Mouse (Mus musculus) mouse embryonic stem cell (cell line): ENCODE results near the gene Lemd1.

Experiments
- in situ Hi-C, 2 experiments: fragments of 300-500 bp; cut with MboI; formaldehyde crosslinking; loops; 1 replicate in 1 of 2; 3 replicates in 1 of 2; pipeline ENCODE4 v1.14.3; 2019 to 2020; ENCODE audit warnings: low sequenced_read_pairs in 2 of 2, low pct_unique_long_range_greater_than_20kb in 1 of 2, mixed read lengths in 1 of 2; ENCODE audit not compliant: unreplicated experiment in 1 of 2

The Lemd1 gene

DNA sequence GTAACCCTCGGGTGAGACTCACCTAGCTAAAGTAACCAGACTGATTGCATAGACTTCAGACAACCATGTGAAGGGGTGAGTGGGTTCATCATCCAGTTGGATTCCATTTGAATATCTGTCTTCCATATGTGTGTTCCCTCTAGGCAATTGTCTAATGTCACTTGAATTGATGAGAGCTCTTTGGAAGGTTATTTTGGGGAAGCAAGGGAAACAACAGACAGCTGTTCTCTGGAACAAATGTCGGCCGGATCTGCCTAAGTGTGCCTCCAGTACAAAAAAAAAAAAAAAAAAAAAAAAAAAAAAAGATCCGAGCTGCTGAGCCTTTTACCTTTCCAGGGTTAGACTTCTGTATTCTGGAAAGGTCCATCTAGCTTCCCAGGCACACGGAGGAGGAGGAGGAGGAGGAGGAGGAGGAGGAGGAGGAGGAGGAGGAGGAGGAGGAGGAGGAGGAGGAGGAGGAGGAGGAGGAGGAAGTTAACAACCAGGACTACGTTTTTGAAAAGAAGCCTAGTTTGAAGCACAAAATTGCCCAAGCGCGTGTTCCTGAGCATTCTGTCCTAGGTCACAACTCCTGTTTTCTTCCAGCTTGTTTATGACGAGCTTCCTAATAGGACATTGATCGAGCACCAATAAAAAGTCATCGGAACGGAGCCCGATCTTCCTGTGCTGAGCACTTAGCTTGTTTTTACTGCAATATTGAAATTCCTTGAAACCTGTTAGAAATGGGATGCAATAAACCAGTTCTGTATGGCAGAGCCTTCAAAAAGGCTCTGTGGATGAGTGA, 35.3 kb downstream of the Lemd1 start:
- in situ Hi-C loops, result no loop called here

DNA sequence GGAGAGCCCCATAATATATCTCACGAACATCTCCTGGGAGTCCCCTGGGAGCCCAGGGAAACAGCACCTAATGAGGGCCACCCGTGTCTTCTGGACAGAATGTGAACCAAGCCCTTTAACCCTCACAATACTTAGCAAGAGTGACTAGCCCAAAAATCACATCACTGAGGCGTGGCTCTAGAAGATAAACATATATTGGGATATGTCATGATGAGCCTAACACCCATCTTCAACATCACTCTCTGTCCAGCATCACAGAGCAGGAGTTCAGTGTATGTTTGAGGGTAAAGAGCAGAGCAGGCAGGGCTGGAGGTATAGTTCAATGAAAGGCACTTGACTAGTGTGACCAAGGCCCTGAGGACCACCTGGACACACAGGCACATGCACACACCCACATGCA, 38.4 kb downstream of the Lemd1 start, which contains the start of gene Gm10188:
Gm10188 (minus strand) TSS at position 101 of the 400 bp plus-strand sequence.
- in situ Hi-C loops, result no loop called here

DNA sequence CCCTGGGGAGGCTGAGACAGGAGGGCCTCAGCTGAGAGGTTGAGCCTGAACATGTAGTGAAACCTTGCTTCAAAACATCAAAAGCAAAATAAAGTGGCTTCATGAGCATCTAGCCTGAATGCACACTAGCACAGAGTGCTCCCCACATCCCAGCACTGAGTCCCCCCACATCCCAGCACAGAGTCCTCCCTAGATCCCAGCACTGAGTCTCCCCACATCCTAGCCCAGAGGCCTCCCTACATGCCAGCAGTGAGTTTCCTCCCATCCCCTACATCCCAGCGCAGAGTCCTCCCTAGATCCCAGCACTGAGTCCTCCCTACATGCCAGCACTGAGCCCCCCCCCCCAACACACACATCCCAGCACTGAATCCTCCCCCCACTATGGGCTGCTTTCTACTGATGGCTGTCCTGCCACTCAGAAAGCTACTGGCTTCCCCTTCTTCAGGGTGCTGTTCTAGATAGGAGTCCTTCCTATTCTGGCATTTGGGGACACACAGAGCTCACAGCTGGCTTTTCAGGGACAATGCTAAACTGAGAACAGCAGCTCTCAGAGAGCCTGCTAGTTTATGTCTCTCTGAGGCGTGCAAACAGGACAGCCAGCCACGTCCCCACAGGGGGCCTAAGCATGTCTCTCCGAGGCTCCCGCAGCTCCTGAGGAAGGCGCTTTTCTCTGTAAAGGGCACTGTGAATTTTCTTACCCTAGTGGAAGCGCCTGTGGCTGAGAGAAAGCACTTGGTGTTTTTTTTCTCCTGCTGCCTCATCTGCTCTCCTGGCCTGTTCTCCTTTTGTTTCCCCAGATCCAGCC, 40.4 kb downstream of the Lemd1 start:
- in situ Hi-C loops, result no loop called here

DNA sequence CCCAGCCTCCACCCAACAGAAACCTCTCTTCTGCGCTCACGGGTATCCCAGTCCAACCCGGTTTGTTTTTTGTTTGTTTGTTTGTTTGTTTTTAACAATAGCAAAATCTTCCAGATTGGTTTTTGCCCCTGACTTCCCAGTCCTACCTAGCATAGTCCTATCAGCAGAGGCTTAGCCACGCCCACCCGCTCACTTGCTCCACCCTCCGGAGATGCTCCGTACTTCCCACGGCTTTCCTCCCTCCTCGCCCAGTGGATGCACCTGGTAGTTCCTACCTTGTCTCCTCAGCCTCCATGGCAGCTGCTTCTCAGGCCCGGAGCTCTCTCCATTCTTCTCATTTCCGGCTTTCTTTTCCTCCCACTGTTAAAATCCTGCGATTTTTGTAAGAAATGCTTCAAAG, 42.3 kb downstream of the Lemd1 start:
- in situ Hi-C loops, result no loop called here

DNA sequence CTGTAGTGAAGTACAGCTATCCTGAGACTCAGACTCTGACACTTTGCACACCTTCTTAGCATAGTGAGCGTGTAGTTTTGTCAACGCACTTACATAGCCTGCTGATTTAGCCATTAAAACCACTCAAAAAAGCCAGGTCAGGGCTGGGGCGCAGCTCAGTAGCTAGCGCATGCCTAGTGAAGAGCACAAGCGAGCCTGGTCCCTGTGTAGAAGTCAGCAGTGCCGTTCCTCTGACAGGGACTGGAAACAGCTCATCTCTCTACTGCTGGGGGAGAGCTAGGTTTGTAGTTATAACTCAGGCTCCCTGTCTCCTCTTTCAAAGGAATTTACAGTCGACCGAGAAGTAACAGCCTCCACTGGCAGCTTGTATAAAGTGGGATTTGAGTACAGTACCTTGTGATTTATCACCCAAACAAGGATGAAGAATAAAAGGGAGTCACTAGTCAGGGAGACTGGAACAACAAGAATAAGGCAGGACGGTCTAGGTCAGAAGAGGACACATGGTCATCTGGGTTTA, 43.6 kb downstream of the Lemd1 start:
- in situ Hi-C loops, result no loop called here

DNA sequence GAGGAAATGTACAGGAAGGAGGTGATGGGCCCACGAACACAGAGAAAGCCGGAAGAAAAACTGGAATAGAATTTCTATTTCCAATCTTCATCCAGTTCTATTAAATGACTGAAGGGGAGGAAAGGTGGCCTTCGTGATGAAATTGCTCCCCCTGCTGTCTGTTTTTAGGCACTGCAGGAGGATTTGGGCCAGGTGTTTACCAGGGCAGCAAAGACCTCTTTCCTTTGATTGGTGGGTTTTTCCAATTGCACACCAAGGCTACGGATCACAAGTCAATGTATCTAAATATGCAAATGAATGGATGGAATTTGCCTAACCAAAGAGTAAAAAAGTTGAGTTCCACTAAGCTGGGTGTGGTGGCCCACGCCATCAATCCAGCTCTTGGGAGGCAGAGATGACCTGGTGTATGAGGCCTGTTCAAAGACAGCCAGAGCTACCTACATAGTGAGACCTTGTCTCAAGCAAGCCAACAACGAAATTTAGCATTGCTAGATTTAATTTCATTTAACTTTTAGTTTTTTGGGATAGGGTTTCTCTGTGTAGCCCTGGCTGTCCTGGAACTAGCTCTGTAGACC, 46.4 kb downstream of the Lemd1 start:
- in situ Hi-C loops, result no loop called here

DNA sequence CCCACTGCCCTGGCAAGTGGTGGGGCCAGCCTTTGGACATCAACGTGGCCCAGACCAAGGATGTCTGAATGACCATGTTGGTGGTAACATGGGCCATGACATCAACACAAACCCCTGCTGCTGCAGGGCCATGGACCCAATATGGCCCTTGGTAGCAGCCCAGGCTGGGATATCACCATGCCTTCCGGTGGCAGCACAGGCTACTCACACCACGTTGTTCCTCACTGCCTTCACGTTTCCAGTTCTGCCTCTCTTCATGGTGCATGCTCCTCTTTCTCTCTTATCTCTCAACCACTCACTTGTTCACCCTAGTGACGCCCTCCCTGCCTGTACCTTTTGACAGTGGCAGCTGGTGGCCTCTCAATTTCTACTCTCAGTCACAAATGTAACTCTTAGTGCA, 53.8 kb downstream of the Lemd1 start:
- in situ Hi-C loops, result no loop called here

DNA sequence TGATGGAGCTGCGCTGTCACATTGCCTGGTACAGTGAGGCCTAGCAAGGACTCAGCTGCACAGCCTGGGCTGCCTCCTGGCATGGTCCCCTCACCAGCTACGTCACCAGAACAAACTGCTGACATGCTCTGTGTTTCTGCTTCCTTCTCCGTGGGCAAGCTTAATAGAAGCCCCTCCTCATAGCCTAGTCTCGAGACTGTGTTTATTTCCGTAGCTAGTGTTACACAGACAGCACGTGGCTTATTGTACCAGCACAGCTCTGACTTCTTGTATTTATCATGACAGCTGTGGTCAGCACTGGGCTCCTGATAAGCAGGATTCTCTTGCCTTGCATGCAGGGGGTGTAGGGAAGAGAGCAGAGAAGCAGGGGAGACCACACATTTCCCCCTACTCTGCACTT, 54.9 kb downstream of the Lemd1 start:
- in situ Hi-C loops, result no loop called here

DNA sequence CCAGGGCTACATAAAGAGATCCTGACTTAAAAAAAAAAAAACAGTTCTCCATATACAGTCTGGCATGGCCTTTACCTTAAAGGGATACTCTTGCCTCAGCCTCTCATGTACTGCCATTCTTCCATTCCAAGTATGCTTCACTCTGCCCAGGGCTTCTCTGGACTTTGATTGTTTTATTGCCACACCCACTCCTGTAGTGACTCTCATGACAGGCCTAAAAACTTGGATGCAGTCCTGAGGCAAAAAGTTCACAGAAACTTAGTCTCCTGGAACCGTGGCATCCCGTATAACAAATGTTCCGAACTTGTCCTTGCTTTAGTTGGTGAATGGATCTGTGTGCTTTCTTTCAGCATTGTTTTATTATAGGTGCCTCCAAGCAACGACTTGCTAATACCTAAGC, 55.4 kb downstream of the Lemd1 start:
- in situ Hi-C loops, result no loop called here

DNA sequence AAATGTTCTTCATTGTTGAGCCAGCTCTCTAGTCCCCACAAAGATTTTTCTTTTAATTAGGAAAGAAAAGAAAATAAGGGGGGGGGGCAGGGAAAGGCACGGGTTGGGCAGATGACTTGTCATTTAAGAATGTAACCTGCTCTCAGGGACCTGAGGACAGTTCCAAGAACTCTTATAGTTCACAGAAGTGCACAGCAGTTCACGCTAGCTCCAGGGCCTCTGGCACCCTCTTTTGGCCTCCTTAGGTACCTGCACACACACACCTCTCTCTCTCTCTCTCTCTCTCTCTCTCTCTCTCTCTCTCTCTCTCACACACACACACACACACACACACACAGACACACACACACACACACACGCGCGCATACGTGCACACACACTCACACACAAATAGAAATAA, 63.2 kb downstream of the Lemd1 start:
- in situ Hi-C loops, result no loop called here

DNA sequence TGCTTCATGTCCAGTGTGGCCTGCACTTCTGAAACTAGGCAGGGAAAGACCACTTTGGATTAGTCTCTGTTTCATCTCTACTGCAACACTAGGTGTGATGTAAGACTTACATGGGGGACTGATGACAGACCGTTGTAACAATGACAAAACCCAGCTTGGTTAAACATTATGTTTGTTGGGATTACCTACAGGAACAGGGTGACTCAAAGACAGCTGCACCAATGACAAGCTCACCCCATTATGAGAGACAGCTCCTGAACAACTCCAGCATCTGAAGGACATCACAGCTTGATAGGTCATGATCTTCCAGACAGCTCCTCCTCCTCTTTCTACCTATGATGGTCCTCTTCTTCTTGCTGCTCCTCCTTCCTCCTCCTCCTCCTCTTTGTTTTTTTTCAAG, 69.1 kb downstream of the Lemd1 start:
- in situ Hi-C loops, result no loop called here

DNA sequence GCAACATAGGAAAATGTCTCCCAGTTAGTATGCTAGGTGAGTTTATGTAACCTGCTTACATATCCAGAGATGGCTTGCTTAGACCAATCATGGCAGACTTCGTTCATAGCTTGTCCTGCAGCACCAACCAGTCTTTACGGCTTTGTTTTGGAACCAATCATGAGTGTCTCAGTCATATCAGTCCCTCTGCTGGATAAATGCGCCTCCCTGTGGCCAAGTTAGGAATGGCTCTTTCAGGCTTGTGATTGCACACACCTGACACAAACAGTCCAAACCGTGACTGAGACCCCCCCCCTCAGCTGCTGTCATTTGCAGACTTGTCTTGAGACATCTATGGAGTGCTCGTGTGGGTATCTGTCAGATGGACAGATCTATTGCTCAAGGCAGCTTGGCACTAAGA, 69.8 kb downstream of the Lemd1 start:
- in situ Hi-C loops, result no loop called here

DNA sequence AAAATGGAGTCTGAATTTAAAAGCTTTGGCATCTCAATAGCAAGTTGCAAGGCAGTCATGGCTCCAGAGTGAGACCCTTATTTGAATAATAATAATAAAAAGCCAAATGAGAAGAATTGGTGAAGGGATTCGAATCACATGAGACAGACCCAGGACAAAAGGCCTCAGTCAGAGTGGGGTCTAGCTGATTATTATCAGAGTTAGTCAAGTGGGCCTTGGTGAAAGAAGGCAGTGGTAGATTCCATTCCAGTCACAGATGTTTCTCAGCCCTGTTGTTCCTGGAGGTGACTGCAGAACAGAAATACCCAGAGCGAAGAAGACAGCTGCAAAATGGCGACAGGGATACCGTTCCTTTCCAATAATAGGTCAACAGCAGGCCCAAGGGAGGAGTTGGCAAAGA, 72.4 kb downstream of the Lemd1 start:
- in situ Hi-C loops, result no loop called here

DNA sequence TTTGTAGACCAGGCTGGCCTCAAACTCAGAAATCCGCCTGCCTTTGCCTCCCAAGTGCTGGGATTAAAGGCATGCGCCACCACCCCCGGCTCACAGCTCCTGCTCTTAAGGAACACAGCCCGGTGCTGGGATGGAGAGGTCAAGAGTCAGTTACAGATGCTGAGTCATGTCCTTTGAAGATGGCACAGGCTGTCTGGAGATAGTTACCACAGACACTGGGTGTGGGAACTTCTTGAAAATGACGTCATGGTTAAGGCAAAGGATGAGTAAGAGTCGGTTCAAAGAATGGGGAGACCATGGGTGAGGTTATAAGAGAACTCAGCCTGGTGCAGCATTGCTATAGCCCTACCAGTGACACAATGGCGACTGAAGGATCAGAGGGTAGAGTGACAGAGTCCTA, 73.3 kb downstream of the Lemd1 start:
- in situ Hi-C loops, result no loop called here

DNA sequence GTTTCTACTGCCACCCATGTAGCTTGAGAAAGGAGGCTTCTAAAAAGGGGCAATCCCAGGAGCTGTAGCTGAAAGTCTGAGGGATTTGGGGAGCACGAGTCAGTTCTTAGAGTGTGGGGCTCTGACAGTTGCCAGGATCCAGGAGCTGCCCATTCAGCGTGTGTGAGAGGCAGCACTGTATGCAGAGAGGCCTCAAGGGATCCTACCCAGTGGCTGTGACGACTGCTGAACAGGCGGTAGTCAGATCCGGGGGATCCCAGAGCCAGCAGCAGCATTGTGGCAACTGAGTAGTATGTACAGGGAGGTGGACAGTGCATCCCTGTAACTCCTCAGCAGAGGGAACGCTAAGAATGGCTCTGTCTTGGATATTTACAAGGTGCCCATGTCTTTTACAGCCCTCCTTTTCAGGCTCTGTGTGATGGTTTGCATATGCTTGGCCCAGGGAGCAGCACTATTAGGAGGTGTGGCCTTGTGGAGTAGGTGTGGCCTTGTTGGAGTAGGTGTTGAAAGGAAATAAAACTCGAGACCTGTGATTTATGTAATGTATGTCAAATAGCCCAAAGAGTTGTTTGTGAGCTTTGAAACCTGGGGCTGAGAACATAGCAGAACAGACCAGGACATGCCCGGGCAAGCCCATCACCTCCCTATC, 74.1 kb downstream of the Lemd1 start:
- in situ Hi-C loops, result no loop called here

DNA sequence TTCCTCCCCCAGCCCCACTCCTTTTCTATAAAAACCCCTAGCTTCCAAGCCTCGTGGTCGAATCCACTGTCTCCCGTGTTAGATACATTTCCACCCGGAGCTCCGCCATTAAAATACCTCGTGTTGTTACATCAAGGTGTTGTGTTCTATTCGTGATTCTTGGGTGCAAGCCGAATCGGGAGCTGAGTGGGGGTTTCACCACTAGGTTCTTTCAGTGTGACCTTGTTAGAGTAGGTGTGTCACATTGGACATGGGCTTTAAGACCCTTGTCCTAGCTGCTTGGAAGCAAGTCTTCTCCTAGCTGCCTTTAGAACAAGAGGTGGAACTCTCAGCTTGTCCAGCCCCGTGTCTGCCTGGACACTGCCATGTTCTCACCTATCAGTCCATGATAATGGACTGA, 74.7 kb downstream of the Lemd1 start:
- in situ Hi-C loops, result no loop called here

DNA sequence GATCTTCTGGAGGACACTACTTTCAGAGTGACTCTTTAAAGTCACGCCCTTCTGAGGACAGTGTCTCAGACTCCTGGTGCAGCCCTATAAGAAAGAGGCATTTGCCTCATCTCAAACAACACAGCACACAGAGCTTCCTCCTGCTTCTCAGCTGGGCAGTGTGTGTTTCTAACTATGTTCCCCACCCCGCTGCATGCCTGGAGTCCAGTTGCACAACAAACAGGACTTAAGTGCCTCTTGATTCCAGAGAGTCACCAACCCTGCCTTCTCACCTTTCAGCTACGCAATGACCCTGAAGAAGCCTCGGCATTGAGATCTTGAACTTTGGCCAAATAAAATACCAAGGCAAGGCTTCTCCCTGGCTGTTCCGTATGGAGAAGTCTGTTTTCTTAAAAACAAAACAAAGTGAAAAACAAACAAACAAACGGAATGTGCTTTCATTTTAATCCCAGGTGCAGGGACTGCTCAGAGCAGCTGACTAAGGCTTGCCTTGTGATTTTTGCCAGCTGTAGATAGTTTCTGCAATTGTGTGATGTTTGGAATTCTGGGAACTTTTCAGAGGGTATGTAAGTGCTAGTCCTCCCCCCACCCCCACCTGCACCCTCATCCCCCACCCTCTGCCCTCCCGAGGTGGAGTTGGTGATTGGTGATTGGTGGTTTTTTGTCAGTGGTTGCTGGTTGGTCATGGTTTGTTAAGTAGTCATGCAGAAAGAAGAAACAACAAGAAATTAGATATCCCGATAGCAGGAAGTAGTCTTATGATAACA, 75.7 kb downstream of the Lemd1 start:
- in situ Hi-C loops, result no loop called here

DNA sequence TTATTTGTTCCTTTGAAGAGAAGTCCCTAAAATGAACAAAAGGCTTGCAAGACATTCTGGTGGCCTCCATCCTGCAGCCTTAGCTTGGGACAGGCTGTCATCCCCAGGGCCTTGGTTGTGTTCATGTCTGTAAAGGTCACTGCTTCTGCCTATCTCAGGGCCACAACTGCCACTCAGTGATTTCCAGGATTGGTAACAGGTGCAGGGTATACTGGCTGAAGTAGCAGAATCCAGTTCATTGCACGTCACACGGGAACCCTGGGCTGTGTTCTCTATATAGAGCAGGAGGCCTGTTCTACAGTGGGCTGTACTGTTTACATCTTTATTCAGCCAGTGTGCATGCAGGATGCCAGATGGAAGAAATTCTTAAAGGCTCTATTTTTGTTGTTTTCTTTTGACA, 76.7 kb downstream of the Lemd1 start:
- in situ Hi-C loops, result no loop called here
